Mouse (Mus musculus): ENCODE results near the gene Glis3.

- TF ChIP-seq CTCF (IDR thresholded peaks at IDR 0.05; ENCODE audit: insufficient read depth, low read length): no peak
- TF ChIP-seq POLR2A (IDR thresholded peaks at IDR 0.05; ENCODE audit: borderline replicate concordance, extremely low read depth, low read depth, low read length): no peak
These were observed 19.0 kb downstream of the Glis3 start for GRCm38 (mm10) chr19:28660912-28661311.

Measured in lung, adult 2 months (tissue).